Mouse (Mus musculus) kidney, postnatal 0 days (tissue): Measurements from ENCODE around the gene Tbpl1. TPM values are rescaled to one million over a fixed set of nuclear protein-coding genes. Genes with fewer than 3 reads are reported as not detected.
A peak's percentile ranks its signal among the peaks of the same experiment; 100 is the strongest.

Experiments used
- ATAC-seq: fragments of 200-750 bp; cut with Nextera tagmentation; replicated peaks from 2 replicates; pipeline ENCODE4 v1.8.0; 2017; ENCODE audit warnings: low read depth, moderate number of reproducible peaks, moderate TSS enrichment, moderate library complexity; ENCODE audit not compliant: low FRiP score
- DNase-seq: peaks from one replicate; pipeline ENCODE4 v3.0.0-alpha.2; 2016; ENCODE audit warnings: low spot score
- H3K27ac ChIP-seq: fragments of 300-500 bp; sonication (generic); 2 replicates; pipeline ENCODE4 v1.5.1; 2014; ENCODE audit warnings: mild to moderate bottlenecking
- H3K27me3 ChIP-seq: fragments of 300-500 bp; sonication (generic); 2 replicates; pipeline ENCODE4 v1.6.1; 2014; ENCODE audit warnings: low read length, mixed read lengths; ENCODE audit not compliant: insufficient read depth
- H3K36me3 ChIP-seq: fragments of 300-500 bp; sonication (generic); 2 replicates; pipeline ENCODE4 v1.6.1; 2014; ENCODE audit warnings: low read length, mixed read lengths; ENCODE audit not compliant: insufficient read depth
- H3K4me1 ChIP-seq: fragments of 300-500 bp; sonication (generic); replicated peaks from 2 replicates; pipeline ENCODE4 v1.6.1; 2014; ENCODE audit warnings: antibody characterized with exemption, low read length, mixed read lengths; ENCODE audit not compliant: insufficient read depth
- H3K4me2 ChIP-seq: fragments of 300-500 bp; sonication (generic); 2 replicates; pipeline ENCODE4 v1.6.1; 2014; ENCODE audit warnings: mild to moderate bottlenecking, low read length, moderate library complexity, mixed read lengths
- H3K4me3 ChIP-seq: fragments of 300-500 bp; sonication (generic); replicated peaks from 2 replicates; pipeline ENCODE4 v1.5.1; 2014; ENCODE audit warnings: low read depth, low read length
- H3K9ac ChIP-seq: fragments of 300-500 bp; sonication (generic); 2 replicates; pipeline ENCODE4 v1.6.1; 2014; ENCODE audit warnings: low read depth, low read length
- H3K9me3 ChIP-seq: fragments of 300-500 bp; sonication (generic); replicated peaks from 2 replicates; pipeline ENCODE4 v1.6.1; 2016; ENCODE audit warnings: low read length, inconsistent platforms, mixed read lengths
- CTCF ChIP-seq: IDR thresholded peaks from 2 replicates; pipeline ENCODE4 v1.5.1; 2016; ENCODE audit warnings: antibody characterized with exemption, low read depth, mild to moderate bottlenecking, moderate library complexity
- WGBS: fragments of 180-500 bp; shearing (Covaris S2); extraction: QIAGEN DNeasy Blood & Tissue Kit; methylation state at CpG from one replicate; pipeline ENCODE4 v1.1.7; 2014; 5-methylcytosine and 5-hydroxymethylcytosine counted together
- polyA plus RNA-seq: library from polyadenylated mRNA; unstranded; fragments of >200 nt; fragmentation: Nextera tagmentation; extraction: Ambion mirVana; gene quantifications from 2 replicates; pipeline ENCODE4 v1.2.1, GENCODE M21; 2015

The Tbpl1 gene
- polyA plus RNA-seq, 1 experiment from 2014 or later, result 58.3 TPM

DNA sequence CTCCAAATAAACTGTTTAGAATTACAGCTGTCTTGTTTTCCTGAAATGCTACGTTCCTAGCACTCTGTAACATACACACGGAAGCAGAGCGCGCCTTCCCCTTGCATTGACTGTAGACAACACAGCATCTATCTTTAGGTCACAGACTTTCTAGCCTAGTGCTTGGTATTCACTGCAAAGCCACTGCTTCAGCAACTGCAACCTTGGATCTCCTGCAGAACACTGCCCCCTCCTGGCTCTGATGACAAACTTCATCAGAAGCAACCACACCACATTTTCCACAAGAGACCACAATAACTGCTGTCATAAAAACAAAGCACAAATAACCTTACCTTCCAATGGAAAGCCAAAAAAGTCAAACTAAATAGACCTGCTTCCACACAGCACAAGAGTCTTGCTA lies 17.2 kb downstream of the Tbpl1 start:
- Histone ChIP-seq H3K9me3 (no peaks in the 10 kb centered on the region), H3K9ac (no peak overlapping the region), H3K4me1 (0 out of 2 replicates have a peak, but pooled peaks cover 3% of the 10 kb centered on the region), H3K4me2 (no peak overlapping the region), H3K27ac (no peak overlapping the region), H3K4me3 (no peak overlapping the region), H3K36me3 (no peaks in the 10 kb centered on the region), H3K27me3 (no peaks in the 10 kb centered on the region)
- ATAC-seq, result no peak
- peak; percentile 89 for DNase-seq
- peak; percentile 85 for TF ChIP-seq CTCF
- WGBS, result 78% methylated on average over 4 of the region's 4 CpGs

DNA sequence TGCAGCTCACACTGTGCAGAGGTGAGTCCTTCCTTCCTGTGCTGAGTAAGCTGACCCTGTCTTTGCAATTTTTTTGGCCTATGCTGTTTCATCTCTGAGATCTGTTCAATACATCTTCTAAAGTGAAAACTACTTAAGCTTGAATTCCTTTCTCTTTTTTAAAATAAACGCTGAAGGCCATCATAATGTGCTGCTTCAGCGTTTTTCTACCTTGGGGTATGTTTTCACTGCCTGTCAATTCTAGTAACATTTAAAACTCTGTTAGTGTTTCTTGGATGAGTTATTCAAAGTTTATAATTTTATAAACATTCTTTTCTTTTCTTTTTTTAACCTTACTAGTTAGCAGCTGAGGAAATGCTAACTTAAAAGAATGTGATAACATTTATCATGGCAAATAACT lies 18.8 kb downstream of the Tbpl1 start:
- no peak overlapping the region for H3K9ac ChIP-seq
- 58% methylated on average over 2 of the region's 2 CpGs for WGBS
- ATAC-seq, result no peak

DNA sequence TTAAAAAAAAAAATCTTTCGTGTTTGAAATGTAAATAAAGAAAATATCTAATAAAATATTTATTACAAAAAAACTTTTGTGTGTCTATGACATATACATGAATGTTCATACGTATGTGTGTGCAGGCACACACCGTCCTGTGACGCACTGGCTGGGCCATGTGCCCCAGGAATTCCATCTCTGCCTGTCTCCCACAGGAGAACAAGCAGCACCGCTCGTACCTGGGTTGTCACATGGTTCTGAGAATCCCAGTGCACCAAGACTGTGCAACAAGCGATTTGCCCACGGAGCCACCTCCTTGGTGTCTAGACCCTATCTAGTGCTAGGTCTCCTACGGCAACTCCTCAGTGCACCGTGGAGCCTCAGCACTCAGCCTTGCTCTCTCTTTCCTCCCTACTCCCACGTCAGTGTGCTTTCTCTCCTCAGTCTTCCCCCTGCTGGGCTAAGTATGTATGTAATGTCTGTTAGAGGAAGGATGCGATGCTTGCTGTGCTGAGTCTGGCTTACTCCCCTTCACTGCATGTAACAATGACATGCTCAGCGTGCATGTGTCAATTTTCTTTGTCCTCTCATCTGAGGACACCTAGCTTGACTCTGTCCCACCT lies 21.5 kb downstream of the Tbpl1 start:
- DNase-seq (no peak), ATAC-seq (no peak)
- 0 out of 2 replicates have a peak, but pooled peaks cover 3% of the 10 kb centered on the region for H3K4me1 ChIP-seq
- peaks cover 34% of the 10 kb centered on the region for H3K36me3 ChIP-seq
- peak; percentile 39; the same call in 1 of the 2 replicates for TF ChIP-seq CTCF
- H3K9me3 ChIP-seq, result no peaks in the 10 kb centered on the region
- H3K4me3 ChIP-seq, result no peak overlapping the region
- no peak overlapping the region for H3K9ac ChIP-seq
- H3K4me2 ChIP-seq, result no peak overlapping the region
- H3K27me3 ChIP-seq, result no peaks in the 10 kb centered on the region
- H3K27ac ChIP-seq, result no peak overlapping the region
- 88% methylated on average over 13 of the region's 13 CpGs for WGBS

More for the DNA sequence above, 18.8 kb downstream of the Tbpl1 start:
- no peak for TF ChIP-seq CTCF
- Histone ChIP-seq H3K9me3 (no peaks in the 10 kb centered on the region), H3K36me3 (peaks cover 9% of the 10 kb centered on the region), H3K4me3 (no peak overlapping the region), H3K27ac (no peak overlapping the region), H3K27me3 (no peaks in the 10 kb centered on the region), H3K4me1 (0 out of 2 replicates have a peak, but pooled peaks cover 3% of the 10 kb centered on the region), H3K4me2 (no peak overlapping the region)
- no peak for DNase-seq

DNA sequence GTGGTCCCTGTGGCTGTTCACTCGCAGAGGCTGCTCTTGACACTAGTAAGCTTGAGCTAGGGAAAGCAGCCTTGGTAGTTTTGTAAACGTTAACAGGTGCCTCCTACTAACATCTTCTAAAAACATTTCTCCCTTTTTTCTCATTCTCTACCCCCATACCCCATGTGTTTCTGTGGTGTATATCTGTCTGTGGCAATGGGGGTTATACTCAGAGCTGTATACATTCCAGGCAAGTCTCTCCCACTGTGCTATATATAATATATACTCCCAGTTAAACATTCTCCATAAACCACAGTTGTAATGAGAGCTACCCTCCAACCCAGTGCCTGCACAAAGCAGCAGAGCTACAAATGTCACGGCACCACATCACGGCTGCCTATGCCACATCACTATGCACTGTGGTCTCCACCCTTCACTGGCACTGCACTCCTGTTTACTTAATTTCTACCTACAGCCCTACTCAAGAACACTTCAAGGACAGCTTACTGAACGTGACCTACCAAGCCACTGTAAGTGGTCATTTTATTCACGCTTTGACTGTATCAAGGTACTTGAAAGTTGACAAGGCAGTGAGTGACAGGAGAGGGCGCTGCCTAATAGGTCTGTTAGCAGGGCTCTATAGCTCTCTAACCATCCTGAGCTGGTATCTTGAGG lies 23.4 kb downstream of the Tbpl1 start:
- Histone ChIP-seq H3K4me2 (no peak overlapping the region), H3K36me3 (peaks cover 35% of the 10 kb centered on the region), H3K27me3 (no peaks in the 10 kb centered on the region), H3K9ac (no peak overlapping the region), H3K4me3 (no peak overlapping the region), H3K27ac (no peak overlapping the region; the same call in 1 of the 2 replicates), H3K9me3 (no peaks in the 10 kb centered on the region), H3K4me1 (0 out of 2 replicates have a peak, but pooled peaks cover 3% of the 10 kb centered on the region)
- DNase-seq, result no peak
- TF ChIP-seq CTCF, result no peak
- ATAC-seq, result no peak; the same call in 1 of the 2 replicates
- 84% methylated on average over 7 of the region's 7 CpGs for WGBS

DNA sequence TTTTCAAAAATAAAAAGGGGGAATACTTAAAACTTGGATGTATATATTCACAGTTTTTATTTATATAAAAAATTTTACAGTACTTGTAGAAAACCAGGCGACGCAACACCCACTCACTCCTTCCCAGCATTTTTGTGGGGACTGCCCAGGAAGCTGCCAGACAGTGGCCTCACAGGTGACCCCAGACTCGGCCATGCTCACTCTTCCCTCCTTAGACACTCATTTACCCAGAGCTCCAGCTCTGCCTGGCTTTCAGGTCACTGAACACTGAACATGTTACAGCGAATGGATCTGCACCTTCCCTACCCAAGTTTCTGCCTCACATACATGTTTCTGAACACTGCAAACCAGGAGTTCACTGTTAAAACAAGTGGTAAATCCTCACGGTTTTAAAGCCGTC lies 27.9 kb downstream of the Tbpl1 start:
- Histone ChIP-seq H3K9ac (no peak overlapping the region), H3K27ac (no peak overlapping the region), H3K9me3 (no peaks in the 10 kb centered on the region), H3K4me3 (no peak overlapping the region), H3K27me3 (no peaks in the 10 kb centered on the region), H3K4me1 (peaks cover 7% of the 10 kb centered on the region; the same call in 1 of the 2 replicates), H3K4me2 (no peak overlapping the region), H3K36me3 (peaks cover 41% of the 10 kb centered on the region)
- TF ChIP-seq CTCF, result no peak
- no peak for ATAC-seq
- no peak for DNase-seq
- 71% methylated on average over 6 of the region's 6 CpGs for WGBS

DNA sequence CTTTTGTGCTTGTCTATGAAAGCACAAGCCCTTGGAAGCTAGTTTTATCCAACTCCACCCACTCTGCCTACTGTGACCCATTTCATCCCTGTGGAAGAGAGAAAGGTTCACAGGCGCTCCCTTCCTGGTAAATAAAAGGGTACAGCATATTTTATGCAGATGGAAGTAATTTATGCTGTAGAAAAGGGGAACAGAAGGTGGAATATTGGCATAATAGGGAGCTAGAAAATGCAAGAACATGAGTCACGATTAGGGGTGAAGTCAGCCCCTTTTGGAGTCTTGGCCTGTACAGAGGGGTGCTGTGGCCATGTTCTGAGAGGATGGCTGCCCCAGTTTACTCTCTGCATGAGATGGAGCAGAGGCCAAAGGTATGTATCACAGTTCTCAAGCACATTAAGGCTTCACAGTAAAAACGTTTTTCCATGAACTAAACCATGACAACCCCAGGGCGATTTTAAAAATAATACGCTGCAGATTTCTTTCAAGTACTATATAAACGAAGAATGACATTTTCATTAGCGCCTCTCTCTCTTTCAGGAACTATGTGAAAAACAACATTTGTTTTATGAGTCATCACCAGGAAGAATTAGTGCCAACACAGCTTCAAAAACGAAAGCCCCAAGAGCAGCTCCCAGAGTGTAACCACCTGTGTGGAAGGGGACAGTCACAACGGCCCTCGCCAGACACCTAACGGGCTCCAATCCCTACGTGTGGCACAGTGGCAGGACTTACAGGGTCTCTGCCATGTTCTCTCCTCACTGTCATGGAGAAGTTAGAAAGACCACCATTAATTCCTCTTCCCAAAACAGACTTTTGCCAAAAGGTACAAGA lies 30.0 kb downstream of the Tbpl1 start:
- 48% methylated on average over 12 of the region's 12 CpGs for WGBS
- Histone ChIP-seq H3K4me1 (peaks cover 10% of the 10 kb centered on the region; the same call in 1 of the 2 replicates), H3K36me3 (peaks cover 20% of the 10 kb centered on the region), H3K9me3 (no peaks in the 10 kb centered on the region), H3K27ac (no peak overlapping the region), H3K4me2 (no peak overlapping the region), H3K4me3 (no peak overlapping the region), H3K27me3 (no peaks in the 10 kb centered on the region), H3K9ac (no peak overlapping the region)
- DNase-seq (peak; percentile 59), ATAC-seq (no peak)
- TF ChIP-seq CTCF, result no peak
